Mouse (Mus musculus) C2C12 (cell line): ENCODE data around the gene Adamts9.

Source experiments
- CEBPB ChIP-seq: IDR thresholded peaks from one replicate; pipeline ENCODE4 v1.6.1; 2011; ENCODE audit warnings: low read depth, mild to moderate bottlenecking, control low read depth, moderate library complexity
- CTCF ChIP-seq: IDR thresholded peaks from one replicate; pipeline ENCODE4 v1.5.1; 2011; ENCODE audit not compliant: control insufficient read depth, insufficient read depth, insufficient read length
- FOSL1 ChIP-seq: IDR thresholded peaks from one replicate; pipeline ENCODE4 v1.8.0; 2011; ENCODE audit warnings: mild to moderate bottlenecking, low read length; ENCODE audit not compliant: poor library complexity, insufficient read depth, severe bottlenecking
- MAX ChIP-seq: IDR thresholded peaks from one replicate; pipeline ENCODE4 v1.6.1; 2011; ENCODE audit warnings: mild to moderate bottlenecking, control low read depth
- MYOD1 ChIP-seq: IDR thresholded peaks from one replicate; pipeline ENCODE4 v1.6.1; 2011; ENCODE audit warnings: low read depth; ENCODE audit not compliant: control insufficient read depth, insufficient read length
- MYOG ChIP-seq: IDR thresholded peaks from one replicate; pipeline ENCODE4 v1.6.1; 2011; ENCODE audit not compliant: control insufficient read depth, insufficient read length; ENCODE audit errors: extremely low read depth
- USF1 ChIP-seq: IDR thresholded peaks from one replicate; pipeline ENCODE4 v1.6.1; 2011; ENCODE audit warnings: low read depth, mild to moderate bottlenecking, control low read depth, moderate library complexity

DNA sequence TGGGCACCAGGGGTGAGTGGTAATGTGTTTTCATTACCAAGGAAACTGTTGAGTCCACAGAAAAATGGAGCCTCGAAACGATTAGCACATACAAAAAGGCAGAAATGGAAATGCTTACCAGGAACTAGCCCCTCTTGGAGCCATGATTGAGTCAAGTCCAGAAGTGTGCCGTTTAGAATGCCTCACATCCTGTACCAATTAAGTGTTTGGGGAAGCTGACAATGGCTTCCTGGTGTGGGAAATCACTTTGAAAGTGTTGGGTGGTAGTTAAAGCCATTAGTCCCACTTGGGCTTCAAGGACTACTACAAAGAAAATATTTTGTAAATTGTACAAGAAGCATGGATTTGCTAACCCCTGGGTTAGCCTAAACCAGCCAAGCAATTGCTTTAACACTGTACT lies 180.9 kb downstream of the Adamts9 start:
- TF ChIP-seq CTCF (no peak), USF1 (no peak), MYOD1 (no peak), MYOG (no peak), CEBPB (no peak), MAX (no peak), FOSL1 (no peak)
